Mouse (Mus musculus): ENCODE measurements around the gene Zfp879. TPM values are rescaled to one million over a fixed set of nuclear protein-coding genes. Genes with fewer than 3 reads are reported as not detected.

Gene Zfp879
- polyA plus RNA-seq (2017; shearing (Covaris generic)), result not detected

GRCm38 (mm10) chr11:50841023-50841735 lies at the start of gene Zfp879:
Gene Zfp879 (minus strand): TSS chr11:50841552.

GRCm38 (mm10) chr11:50887390-50888128 lies 46.2 kb upstream of the Zfp879 start, which contains the start of gene Zfp454:
Gene Zfp454 (minus strand): TSS chr11:50887651.

GRCm38 (mm10) chr11:50850177-50850735 lies 8.9 kb upstream of the Zfp879 start, which contains the start of gene Grm6:
Gene Grm6 (plus strand): TSS chr11:50850685.

GRCm38 (mm10) chr11:50827010-50827953 lies 14.1 kb downstream of the Zfp879 start, which contains the start of gene Zfp354c:
Gene Zfp354c (minus strand): TSS chr11:50827724.

Other genes with a start within 250 kb of the Zfp879 start
- gene Adamts2, start 239.5 kb downstream of the Zfp879 start, polyA plus RNA-seq (2017; shearing (Covaris generic)), result 0.27 TPM
- gene Zfp354c, start 13.8 kb downstream of the Zfp879 start, polyA plus RNA-seq (2017; shearing (Covaris generic)), result 4.1 TPM
- 0.29 TPM for gene Grm6, start 9.1 kb upstream of the Zfp879 start, polyA plus RNA-seq (2017; shearing (Covaris generic))
- gene Zfp454, start 46.1 kb upstream of the Zfp879 start, polyA plus RNA-seq (2017; shearing (Covaris generic)), result not detected
- not detected for gene Zfp2, start 74.6 kb upstream of the Zfp879 start, polyA plus RNA-seq (2017; shearing (Covaris generic))
- not detected for gene Zfp354b, start 90.1 kb upstream of the Zfp879 start, polyA plus RNA-seq (2017; shearing (Covaris generic))
- gene 4933414I15Rik, start 102.2 kb upstream of the Zfp879 start, polyA plus RNA-seq (2017; shearing (Covaris generic)), result not detected
- gene Prop1, start 112.2 kb upstream of the Zfp879 start, polyA plus RNA-seq (2017; shearing (Covaris generic)), result not detected
- gene Olfr1378, start 125.0 kb upstream of the Zfp879 start, polyA plus RNA-seq (2017; shearing (Covaris generic)), result not detected
- gene Olfr1377, start 140.4 kb upstream of the Zfp879 start, polyA plus RNA-seq (2017; shearing (Covaris generic)), result not detected
- gene Olfr51, start 162.0 kb upstream of the Zfp879 start, polyA plus RNA-seq (2017; shearing (Covaris generic)), result 0.76 TPM
- gene Olfr54, start 172.7 kb upstream of the Zfp879 start, polyA plus RNA-seq (2017; shearing (Covaris generic)), result 0.34 TPM
- gene Olfr1375, start 206.6 kb upstream of the Zfp879 start, polyA plus RNA-seq (2017; shearing (Covaris generic)), result not detected
- gene Zfp354a, start 217.7 kb upstream of the Zfp879 start, polyA plus RNA-seq (2017; shearing (Covaris generic)), result 0.10 TPM

All from effector memory CD4-positive, alpha-beta T cell, adult 7 months (primary cell).